Mouse (Mus musculus) midbrain, embryonic 13.5 days (tissue): ENCODE results near the gene Rcn1. TPM values are rescaled to one million over a fixed set of nuclear protein-coding genes. Genes with fewer than 3 reads are reported as not detected.

Experiments used
- polyA plus RNA-seq: library from polyadenylated mRNA; unstranded; fragments of >200 nt; fragmentation: Nextera tagmentation; extraction: Ambion mirVana; gene quantifications from 2 replicates; pipeline ENCODE4 v1.2.1, GENCODE M21; 2015

Gene Rcn1
- polyA plus RNA-seq, 1 experiment from 2014 or later: 54.8 TPM

Other genes starting within 250 kb of the Rcn1 start
- gene Them7, start 175.0 kb downstream of the Rcn1 start, polyA plus RNA-seq: not detected in 2 replicates